Mouse (Mus musculus): ENCODE data around the gene Zfp260. TPM values are rescaled to one million over a fixed set of nuclear protein-coding genes. Genes with fewer than 3 reads are reported as not detected.

The Zfp260 gene
- polyA plus RNA-seq, 1 experiment: 63.8 TPM

- TF ChIP-seq EP300 (IDR thresholded peaks at IDR 0.05; ENCODE audit: insufficient read depth, low read depth, low read length) (no peak), POLR2A (IDR thresholded peaks at IDR 0.05; ENCODE audit: insufficient read depth, low read length) (no peak), CTCF (IDR thresholded peaks at IDR 0.05; ENCODE audit: low read depth, low read length) (no peak)
- H3K9me3 ChIP-seq (replicated peaks; ENCODE audit: control insufficient read depth, insufficient read depth, low read length, poor library complexity, severe bottlenecking): no peaks in the 10 kb centered on the region
- H3K4me1 ChIP-seq (ENCODE audit: control insufficient read depth, insufficient read depth, low read length): peaks cover 1% of the 10 kb centered on the region
- H3K36me3 ChIP-seq (ENCODE audit: control insufficient read depth, insufficient read depth, low read length, poor library complexity, severe bottlenecking): no peaks in the 10 kb centered on the region
- H3K27me3 ChIP-seq (ENCODE audit: control insufficient read depth, insufficient read depth, low read length, poor library complexity, severe bottlenecking): no peaks in the 10 kb centered on the region
- peak overlapping the region; percentile 74 for H3K4me3 ChIP-seq (ENCODE audit: low read depth, low read length)
- H3K27ac ChIP-seq (ENCODE audit: insufficient read depth, low read length): no peak overlapping the region; the same call in 1 of the 2 replicates
- H3K9ac ChIP-seq (ENCODE audit: low read depth, poor library complexity, severe bottlenecking): peak overlapping the region; percentile 69
Observed at GRCm38 (mm10) chr7:30143555-30144209, 49.1 kb downstream of the Zfp260 start.

GRCm38 (mm10) chr7:30147011-30147410 lies 52.4 kb downstream of the Zfp260 start:
- Histone ChIP-seq H3K4me3 (ENCODE audit: low read depth, low read length) (no peak overlapping the region), H3K36me3 (ENCODE audit: control insufficient read depth, insufficient read depth, low read length, poor library complexity, severe bottlenecking) (no peaks in the 10 kb centered on the region), H3K9ac (ENCODE audit: low read depth, poor library complexity, severe bottlenecking) (no peak overlapping the region), H3K4me1 (ENCODE audit: control insufficient read depth, insufficient read depth, low read length) (peaks cover 1% of the 10 kb centered on the region), H3K9me3 (replicated peaks; ENCODE audit: control insufficient read depth, insufficient read depth, low read length, poor library complexity, severe bottlenecking) (peaks cover 9% of the 10 kb centered on the region; the same call in 1 of the 2 replicates), H3K27ac (ENCODE audit: insufficient read depth, low read length) (no peak overlapping the region), H3K27me3 (ENCODE audit: control insufficient read depth, insufficient read depth, low read length, poor library complexity, severe bottlenecking) (no peaks in the 10 kb centered on the region)
- no peak for TF ChIP-seq CTCF (IDR thresholded peaks at IDR 0.05; ENCODE audit: low read depth, low read length)
- TF ChIP-seq POLR2A (IDR thresholded peaks at IDR 0.05; ENCODE audit: insufficient read depth, low read length): no peak
- no peak for TF ChIP-seq EP300 (IDR thresholded peaks at IDR 0.05; ENCODE audit: insufficient read depth, low read depth, low read length)

GRCm38 (mm10) chr7:30154040-30154439 lies 59.5 kb downstream of the Zfp260 start:
- Histone ChIP-seq H3K9me3 (replicated peaks; ENCODE audit: control insufficient read depth, insufficient read depth, low read length, poor library complexity, severe bottlenecking) (peaks cover 18% of the 10 kb centered on the region), H3K4me1 (ENCODE audit: control insufficient read depth, insufficient read depth, low read length) (no peaks in the 10 kb centered on the region), H3K27me3 (ENCODE audit: control insufficient read depth, insufficient read depth, low read length, poor library complexity, severe bottlenecking) (no peaks in the 10 kb centered on the region), H3K9ac (ENCODE audit: low read depth, poor library complexity, severe bottlenecking) (no peak overlapping the region), H3K36me3 (ENCODE audit: control insufficient read depth, insufficient read depth, low read length, poor library complexity, severe bottlenecking) (peaks cover 5% of the 10 kb centered on the region; the same call in 1 of the 2 replicates), H3K27ac (ENCODE audit: insufficient read depth, low read length) (no peak overlapping the region; the same call in 1 of the 2 replicates), H3K4me3 (ENCODE audit: low read depth, low read length) (no peak overlapping the region)
- TF ChIP-seq CTCF (IDR thresholded peaks at IDR 0.05; ENCODE audit: low read depth, low read length) (no peak), EP300 (IDR thresholded peaks at IDR 0.05; ENCODE audit: insufficient read depth, low read depth, low read length) (no peak)

- H3K4me1 ChIP-seq (ENCODE audit: control insufficient read depth, insufficient read depth, low read length): no peaks in the 10 kb centered on the region
- TF ChIP-seq CTCF (IDR thresholded peaks at IDR 0.05; ENCODE audit: low read depth, low read length) (peak; percentile 53), EP300 (IDR thresholded peaks at IDR 0.05; ENCODE audit: insufficient read depth, low read depth, low read length) (0 out of 2 replicates have a peak, but pooled peaks have one; percentile 22), POLR2A (IDR thresholded peaks at IDR 0.05; ENCODE audit: insufficient read depth, low read length) (no peak)
- H3K27me3 ChIP-seq (ENCODE audit: control insufficient read depth, insufficient read depth, low read length, poor library complexity, severe bottlenecking): no peaks in the 10 kb centered on the region
- H3K9me3 ChIP-seq (replicated peaks; ENCODE audit: control insufficient read depth, insufficient read depth, low read length, poor library complexity, severe bottlenecking): peaks cover 25% of the 10 kb centered on the region
- no peak overlapping the region for H3K4me3 ChIP-seq (ENCODE audit: low read depth, low read length)
- H3K9ac ChIP-seq (ENCODE audit: low read depth, poor library complexity, severe bottlenecking): no peak overlapping the region
- H3K36me3 ChIP-seq (ENCODE audit: control insufficient read depth, insufficient read depth, low read length, poor library complexity, severe bottlenecking): peaks cover 14% of the 10 kb centered on the region
- H3K27ac ChIP-seq (ENCODE audit: insufficient read depth, low read length): no peak overlapping the region
Observed at GRCm38 (mm10) chr7:30155507-30155906, 60.9 kb downstream of the Zfp260 start.

Other genes starting within 250 kb of the Zfp260 start
- gene Zfp940, start 241.1 kb upstream of the Zfp260 start, polyA plus RNA-seq (2011; ENCODE audit: insufficient read depth, insufficient read length, low read depth, missing spikeins): 10.2 and 13.9 TPM in 2 replicates
- 11.4 and 13.4 TPM in 2 replicates for gene Zfp420, start 234.8 kb upstream of the Zfp260 start, polyA plus RNA-seq (2011; ENCODE audit: insufficient read depth, insufficient read length, low read depth, missing spikeins)
- gene Zfp27, start 188.2 kb upstream of the Zfp260 start, polyA plus RNA-seq (2011; ENCODE audit: insufficient read depth, insufficient read length, low read depth, missing spikeins): 3.7 and 5.0 TPM in 2 replicates
- gene Zfp383, start 186.6 kb upstream of the Zfp260 start, polyA plus RNA-seq (2011; ENCODE audit: insufficient read depth, insufficient read length, low read depth, missing spikeins): 10.4 and 10.8 TPM in 2 replicates
- gene Zfp74, start 140.7 kb upstream of the Zfp260 start, polyA plus RNA-seq (2011; ENCODE audit: insufficient read depth, insufficient read length, low read depth, missing spikeins): 19.6 and 19.7 TPM in 2 replicates
- gene Zfp568, start 110.8 kb upstream of the Zfp260 start, polyA plus RNA-seq (2011; ENCODE audit: insufficient read depth, insufficient read length, low read depth, missing spikeins): 98.0 and 103 TPM in 2 replicates
- gene Zfp14, start 43.4 kb upstream of the Zfp260 start, polyA plus RNA-seq (2011; ENCODE audit: insufficient read depth, insufficient read length, low read depth, missing spikeins): 1.2 and 2.8 TPM in 2 replicates
- gene Zfp82, start 21.9 kb upstream of the Zfp260 start, polyA plus RNA-seq (2011; ENCODE audit: insufficient read depth, insufficient read length, low read depth, missing spikeins): 13.4 and 15.4 TPM in 2 replicates
- not detected in 2 replicates for gene Gm26920, start 4.4 kb upstream of the Zfp260 start, polyA plus RNA-seq (2011; ENCODE audit: insufficient read depth, insufficient read length, low read depth, missing spikeins)
- 12.0 and 13.7 TPM in 2 replicates for gene Zfp566, start 4.2 kb upstream of the Zfp260 start, polyA plus RNA-seq (2011; ENCODE audit: insufficient read depth, insufficient read length, low read depth, missing spikeins)
- 6.1 and 9.0 TPM in 2 replicates for gene Zfp382, start 27.2 kb downstream of the Zfp260 start, polyA plus RNA-seq (2011; ENCODE audit: insufficient read depth, insufficient read length, low read depth, missing spikeins)
- gene Zfp146, start 75.0 kb downstream of the Zfp260 start, polyA plus RNA-seq (2011; ENCODE audit: insufficient read depth, insufficient read length, low read depth, missing spikeins): 44.4 and 46.2 TPM in 2 replicates
- gene Cox7a1, start 89.4 kb downstream of the Zfp260 start, polyA plus RNA-seq (2011; ENCODE audit: insufficient read depth, insufficient read length, low read depth, missing spikeins): 21.7 and 21.8 TPM in 2 replicates
- 359 and 396 TPM in 2 replicates for gene Capns1, start 104.0 kb downstream of the Zfp260 start, polyA plus RNA-seq (2011; ENCODE audit: insufficient read depth, insufficient read length, low read depth, missing spikeins)
- gene Polr2i, start 137.2 kb downstream of the Zfp260 start, polyA plus RNA-seq (2011; ENCODE audit: insufficient read depth, insufficient read length, low read depth, missing spikeins): 58.7 and 65.4 TPM in 2 replicates
- 86.6 and 90.0 TPM in 2 replicates for gene Tbcb, start 137.5 kb downstream of the Zfp260 start, polyA plus RNA-seq (2011; ENCODE audit: insufficient read depth, insufficient read length, low read depth, missing spikeins)
- not detected in 2 replicates for gene Ovol3, start 140.9 kb downstream of the Zfp260 start, polyA plus RNA-seq (2011; ENCODE audit: insufficient read depth, insufficient read length, low read depth, missing spikeins)
- gene Thap8, start 185.3 kb downstream of the Zfp260 start, polyA plus RNA-seq (2011; ENCODE audit: insufficient read depth, insufficient read length, low read depth, missing spikeins): 0.60 and 0.84 TPM in 2 replicates
- 26.2 and 27.0 TPM in 2 replicates for gene Wdr62, start 185.6 kb downstream of the Zfp260 start, polyA plus RNA-seq (2011; ENCODE audit: insufficient read depth, insufficient read length, low read depth, missing spikeins)
- gene Clip3, start 197.0 kb downstream of the Zfp260 start, polyA plus RNA-seq (2011; ENCODE audit: insufficient read depth, insufficient read length, low read depth, missing spikeins): 49.4 and 52.2 TPM in 2 replicates
- 25.3 and 29.5 TPM in 2 replicates for gene Alkbh6, start 213.9 kb downstream of the Zfp260 start, polyA plus RNA-seq (2011; ENCODE audit: insufficient read depth, insufficient read length, low read depth, missing spikeins)
- 41.6 and 43.7 TPM in 2 replicates for gene Syne4, start 220.0 kb downstream of the Zfp260 start, polyA plus RNA-seq (2011; ENCODE audit: insufficient read depth, insufficient read length, low read depth, missing spikeins)
- 0.52 and 0.58 TPM in 2 replicates for gene E130208F15Rik, start 227.0 kb downstream of the Zfp260 start, polyA plus RNA-seq (2011; ENCODE audit: insufficient read depth, insufficient read length, low read depth, missing spikeins)
- 5.6 and 7.3 TPM in 2 replicates for gene Sdhaf1, start 229.1 kb downstream of the Zfp260 start, polyA plus RNA-seq (2011; ENCODE audit: insufficient read depth, insufficient read length, low read depth, missing spikeins)

All from ES-Bruce4 (cell line).